Mouse (Mus musculus) ES-E14 (cell line): ENCODE data around the gene Nudt9.

Experiments
- CHD2 ChIP-seq: IDR thresholded peaks from 2 replicates; pipeline ENCODE4 v1.6.1; 2014; ENCODE audit warnings: mild to moderate bottlenecking, low read depth, low read length, inconsistent platforms
- HCFC1 ChIP-seq: IDR thresholded peaks from 2 replicates; pipeline ENCODE4 v1.6.1; 2012; ENCODE audit warnings: low read length, inconsistent platforms, borderline replicate concordance; ENCODE audit not compliant: insufficient read depth
- MAFK ChIP-seq: IDR thresholded peaks from 2 replicates; pipeline ENCODE4 v1.6.1; 2014; ENCODE audit warnings: mild to moderate bottlenecking, low read depth, low read length, inconsistent platforms; ENCODE audit not compliant: insufficient read depth
- ZC3H11A ChIP-seq: IDR thresholded peaks from 2 replicates; pipeline ENCODE4 v1.6.1; 2012; ENCODE audit warnings: low read depth, mild to moderate bottlenecking, inconsistent platforms, low read length, borderline replicate concordance
- ZNF384 ChIP-seq: IDR thresholded peaks from 2 replicates; pipeline ENCODE4 v1.6.1; 2012; ENCODE audit warnings: low read depth, low read length, inconsistent platforms

- TF ChIP-seq MAFK (no peak), ZNF384 (no peak), CHD2 (no peak), ZC3H11A (no peak), HCFC1 (no peak)
Measured at GRCm38 (mm10) chr5:104035066-104035465, 11.0 kb upstream of the Nudt9 start.
